Mouse (Mus musculus): ENCODE results near the gene Gm4064.
"Not testable (repeated sequence)": the region's sequence is repeated elsewhere in the genome, so short reads cannot be mapped to it uniquely, and the experiment has no call there.

Gm4064 gene

GRCm38 (mm10) chrY:2796105-2796504, at the start of gene Gm4064:
Gm4064 (minus strand) TSS chrY:2796205.
- in situ Hi-C loops (cut with MboI; ENCODE audit: unreplicated experiment in 2 of 2) = not testable (repeated sequence)

GRCm38 (mm10) chrY:2830380-2830779, 34.4 kb upstream of the Gm4064 start, which contains the start of the genes Rbmy and Gm10256:
Rbmy (plus strand) TSS chrY:2830680.
Gm10256 (plus strand) TSS chrY:2830699.
- in situ Hi-C loops (cut with MboI; ENCODE audit: unreplicated experiment in 2 of 2) = not testable (repeated sequence)
